Mouse (Mus musculus): ENCODE measurements around the gene Ppp4r1. TPM values are rescaled to one million over a fixed set of nuclear protein-coding genes. Genes with fewer than 3 reads are reported as not detected.

The Ppp4r1 gene
- 70.6 TPM for total RNA-seq (2023)

DNA sequence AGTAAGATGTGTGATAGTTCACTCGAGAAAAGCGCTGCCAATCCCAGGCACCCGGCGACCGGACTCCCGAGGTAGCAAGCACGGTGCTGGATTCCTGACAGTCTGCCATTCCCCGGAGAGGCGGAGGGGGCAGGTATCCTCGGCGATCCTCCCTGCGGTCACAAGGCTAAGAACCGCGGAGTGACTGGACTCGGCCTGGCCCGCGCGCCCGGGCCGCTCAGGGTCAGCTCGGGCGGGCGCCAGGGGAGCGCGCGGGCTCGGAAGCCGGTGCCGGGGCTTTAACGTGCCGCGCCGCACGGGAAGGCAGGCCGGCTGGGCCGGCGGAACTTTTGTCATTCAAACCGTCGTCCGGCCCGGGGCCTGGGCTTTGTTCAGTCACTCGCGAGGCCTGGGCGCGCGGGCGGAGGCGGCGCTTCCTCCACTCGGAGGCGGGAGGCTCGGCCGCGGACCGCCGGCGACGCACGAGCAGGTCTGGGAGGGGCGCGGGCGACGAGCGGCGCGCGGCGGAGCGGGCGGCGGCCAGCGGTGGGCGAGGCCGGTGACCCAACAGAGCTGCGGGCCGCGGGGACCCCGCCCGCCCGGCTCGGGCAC, at the start of gene Ppp4r1:
TSS of gene Ppp4r1 (plus strand) at position 23 of the 591 bp plus-strand sequence.

GRCm38 (mm10) chr17:65771951-65772934, 10.1 kb upstream of the Ppp4r1 start, which contains the start of gene Rab31:
Gene Rab31, minus strand, starts transcription at chr17:65772752.

GRCm38 (mm10) chr17:65885697-65886529, 103.5 kb downstream of the Ppp4r1 start, which contains the start of gene Ralbp1:
Gene Ralbp1, minus strand, starts transcription at chr17:65885798.

Other genes starting within 250 kb of the Ppp4r1 start
- gene Tmem232, start 241.8 kb upstream of the Ppp4r1 start, total RNA-seq (2023) = not detected
- 68.3 TPM for gene Vapa, start 169.0 kb upstream of the Ppp4r1 start, total RNA-seq (2023)
- not detected for gene Txndc2, start 140.4 kb upstream of the Ppp4r1 start, total RNA-seq (2023)
- gene Rab31, start 9.8 kb upstream of the Ppp4r1 start, total RNA-seq (2023) = 2.4 TPM
- 41.7 TPM for gene Ralbp1, start 103.2 kb downstream of the Ppp4r1 start, total RNA-seq (2023)
- 17.8 TPM for gene Twsg1, start 168.7 kb downstream of the Ppp4r1 start, total RNA-seq (2023)

All from CD8-positive naive resting alpha-beta T cell, adult 57 days (primary cell).